Mouse (Mus musculus) frontal cortex, postnatal 14 days (tissue): Measurements from ENCODE around the gene Ccl20.

Experiments
- DNase-seq, 2 experiments: peaks; one replicate each; pipeline ENCODE4 v3.0.0; 2022; ENCODE audit warnings: low spot score in 2 of 2

Gene Ccl20

DNA sequence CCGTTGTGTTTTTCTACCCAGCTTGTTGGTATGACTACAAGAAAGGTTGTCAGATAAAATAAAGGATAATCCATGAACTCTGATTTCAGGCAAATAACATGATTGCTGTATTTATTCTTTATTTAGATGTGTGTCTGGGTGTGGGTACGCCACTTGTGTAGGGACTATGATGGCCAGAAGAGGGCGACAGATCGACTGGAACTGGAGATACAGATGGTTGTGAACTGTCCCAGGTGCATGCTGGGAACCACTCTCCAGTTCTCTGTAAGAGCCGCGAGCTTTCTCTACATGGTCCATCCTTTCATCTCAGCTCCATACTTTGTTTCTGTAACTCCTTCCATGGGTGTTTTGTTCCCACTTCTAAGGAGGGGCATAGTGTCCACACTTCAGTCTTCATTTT lies 22.2 kb downstream of the Ccl20 start:
- no peak for DNase-seq

DNA sequence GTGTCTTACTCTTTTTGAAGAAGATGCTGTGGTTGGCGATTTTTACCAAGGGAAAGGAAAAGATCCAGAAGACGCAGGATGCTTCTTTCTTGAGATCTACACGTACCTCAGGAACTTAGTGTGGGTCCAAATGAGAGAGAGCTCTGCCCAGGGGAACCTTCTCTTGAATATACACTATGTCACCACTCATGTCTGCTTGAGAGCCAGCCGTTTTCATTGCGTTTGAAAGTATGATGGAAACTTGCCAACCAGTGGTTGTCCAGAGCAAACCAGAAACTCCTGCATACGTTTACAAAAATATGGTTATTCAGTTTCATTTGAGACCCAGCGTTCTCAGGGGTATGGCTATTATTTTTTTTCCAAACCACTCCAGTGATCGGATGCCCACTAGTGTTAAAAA lies 24.9 kb downstream of the Ccl20 start:
- DNase-seq, result no peak

DNA sequence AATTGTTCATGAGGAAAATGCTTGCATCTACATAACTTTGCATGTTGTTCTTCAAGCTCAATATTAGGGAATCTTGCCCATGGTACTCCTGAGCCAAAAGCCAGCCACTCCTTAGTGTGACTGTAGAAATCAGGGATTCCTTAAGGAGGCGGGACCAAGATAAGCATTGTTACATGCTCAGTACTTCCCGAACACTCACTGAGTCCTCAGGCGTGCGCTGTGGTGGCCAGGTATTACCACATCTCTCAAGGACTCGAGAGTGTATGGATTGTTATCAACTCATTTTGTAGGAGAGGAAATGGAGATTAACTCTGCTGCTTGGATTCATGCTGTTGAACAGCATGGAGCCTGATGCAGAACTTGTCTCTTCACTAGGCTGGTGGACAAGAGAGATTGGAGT lies 25.5 kb downstream of the Ccl20 start:
- DNase-seq, result no peak

DNA sequence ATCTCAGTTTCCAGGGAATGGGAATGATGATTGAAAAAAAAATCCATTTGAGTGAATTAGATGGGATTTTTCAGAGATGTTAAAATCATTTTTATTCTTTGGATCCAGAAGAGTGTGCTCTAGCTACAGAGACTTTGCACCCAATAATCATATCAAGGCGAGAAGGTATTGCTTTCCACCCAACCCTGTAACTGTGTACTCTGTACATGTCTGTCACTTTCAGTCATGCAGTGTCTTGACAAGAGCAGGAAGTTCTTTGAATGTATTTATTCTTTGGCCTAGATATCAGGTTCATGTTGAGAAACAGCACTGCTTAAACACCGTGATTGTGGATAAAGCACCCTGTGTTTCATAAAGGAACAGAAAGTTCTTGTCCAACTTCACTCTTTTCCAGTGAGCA lies 30.0 kb downstream of the Ccl20 start:
- DNase-seq, result no peak

DNA sequence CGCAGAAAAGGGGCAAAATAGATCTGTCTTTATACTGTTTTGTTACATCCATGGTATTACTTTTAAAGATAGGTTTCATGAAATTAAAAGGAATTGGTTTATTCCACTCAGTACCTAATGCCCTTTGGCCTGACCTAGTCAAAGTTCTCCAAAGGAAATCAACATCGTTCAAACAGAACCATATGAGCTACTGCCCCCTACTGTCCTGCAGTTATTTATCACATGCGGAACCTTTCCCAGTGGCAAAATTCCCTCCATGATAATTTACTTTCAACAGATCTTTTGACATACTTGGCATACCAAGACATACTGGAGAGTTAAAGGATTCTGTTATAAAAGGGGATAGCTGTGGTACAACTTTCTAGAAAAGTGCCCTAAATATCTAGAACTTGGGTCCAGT lies 33.7 kb downstream of the Ccl20 start:
- no peak for DNase-seq

DNA sequence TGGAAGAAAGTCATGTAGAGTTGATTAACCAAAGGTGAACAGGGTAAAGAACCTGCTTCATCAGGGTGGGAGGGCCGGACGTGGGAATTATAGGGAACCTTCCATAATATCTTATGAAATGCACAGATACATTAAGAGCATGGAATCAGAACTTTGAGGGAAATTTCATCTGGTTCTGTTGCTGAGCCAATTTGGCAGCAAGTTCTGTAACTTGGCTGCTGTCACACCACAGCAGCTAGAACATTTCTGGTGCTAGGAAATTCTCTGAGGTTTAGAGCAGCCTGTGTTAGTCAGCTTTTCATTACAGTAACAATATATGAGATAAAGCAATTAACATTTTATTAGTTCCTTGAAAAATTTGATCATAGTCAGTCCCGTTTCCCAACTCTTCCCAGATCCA lies 36.4 kb downstream of the Ccl20 start:
- no peak for DNase-seq

DNA sequence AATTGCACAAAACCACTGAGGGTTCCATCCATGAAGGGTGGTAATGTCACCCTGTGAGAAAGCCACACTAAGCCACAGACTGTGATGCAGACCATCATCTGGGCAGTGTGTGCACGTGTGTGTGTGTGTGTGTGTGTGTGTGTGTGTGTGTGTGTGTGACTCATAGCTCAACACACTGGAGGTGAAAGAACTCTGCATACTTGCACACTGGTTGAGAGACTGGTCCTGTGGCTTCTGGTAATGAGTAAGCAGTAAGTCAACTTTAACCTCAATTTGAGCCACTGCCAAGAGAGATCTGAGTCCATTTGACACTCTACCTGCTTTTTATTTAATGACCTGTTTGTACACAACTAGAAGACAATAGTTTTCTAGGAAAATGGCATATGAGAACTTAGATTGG lies 40.3 kb downstream of the Ccl20 start:
- DNase-seq, result no peak

DNA sequence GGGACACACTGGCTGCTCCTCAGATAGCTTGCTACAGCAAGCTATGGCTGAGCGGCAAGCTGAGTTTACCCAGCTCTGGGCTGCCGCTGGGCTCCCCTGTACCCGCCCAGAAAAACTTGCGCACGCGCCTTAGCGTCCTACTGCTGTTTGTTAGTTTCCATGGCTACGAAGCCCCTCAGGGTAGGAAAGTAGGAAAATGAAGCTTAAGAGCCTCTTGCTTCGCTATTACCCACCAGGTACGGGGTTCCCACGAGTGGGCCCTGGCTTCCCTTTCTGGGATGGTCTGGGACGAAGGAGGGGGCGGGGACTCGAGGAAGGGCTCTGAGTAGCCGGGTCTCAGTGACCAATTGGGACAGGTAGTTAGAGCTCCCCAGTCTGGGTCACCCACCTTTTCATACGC lies 43.0 kb downstream of the Ccl20 start, which contains the start of gene Daw1:
Gene Daw1 (plus strand): TSS at position 150 of the 400 bp plus-strand sequence.
- DNase-seq, result peak; percentile 27 to 55

DNA sequence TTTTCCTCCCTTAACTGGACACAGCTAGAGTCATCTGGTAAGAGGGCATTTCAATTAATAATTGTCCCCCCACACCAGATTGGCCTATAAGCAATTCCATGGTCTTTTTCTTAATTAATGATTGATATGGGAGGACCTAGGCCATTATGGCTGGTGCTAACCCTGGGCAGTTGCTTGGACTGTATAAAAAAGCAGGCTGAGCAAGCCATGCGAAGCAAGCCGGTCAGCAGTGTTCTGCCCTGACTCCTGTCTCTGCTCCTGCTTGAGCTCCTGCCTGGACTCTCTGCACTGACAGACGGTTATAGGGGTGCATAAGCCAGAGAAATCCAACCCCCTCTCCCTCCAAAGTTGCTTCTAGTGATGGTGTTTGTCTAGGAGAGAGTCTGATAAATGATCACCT lies 45.1 kb downstream of the Ccl20 start:
- no peak for DNase-seq

DNA sequence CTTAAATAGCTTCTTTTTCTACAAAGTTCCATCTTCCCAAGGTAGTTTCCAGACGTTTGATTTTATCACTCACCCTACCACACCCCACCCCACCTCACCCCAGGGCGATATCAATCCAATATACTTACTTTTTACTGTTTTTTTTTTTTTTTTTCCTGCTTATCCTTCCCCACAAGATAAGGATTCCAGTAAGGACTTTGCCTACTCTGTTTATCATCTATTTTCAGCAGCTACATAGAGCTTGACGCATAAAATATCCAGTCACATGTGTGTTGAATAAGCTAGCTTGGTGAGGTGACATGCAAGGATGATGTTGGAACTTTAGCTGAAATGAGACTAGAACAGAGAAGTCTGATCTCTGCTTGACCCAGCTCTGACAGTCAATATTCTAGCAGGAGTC lies 47.5 kb downstream of the Ccl20 start:
- DNase-seq, result no peak
